Mouse (Mus musculus): ENCODE measurements around the gene Nbr1.

DNA sequence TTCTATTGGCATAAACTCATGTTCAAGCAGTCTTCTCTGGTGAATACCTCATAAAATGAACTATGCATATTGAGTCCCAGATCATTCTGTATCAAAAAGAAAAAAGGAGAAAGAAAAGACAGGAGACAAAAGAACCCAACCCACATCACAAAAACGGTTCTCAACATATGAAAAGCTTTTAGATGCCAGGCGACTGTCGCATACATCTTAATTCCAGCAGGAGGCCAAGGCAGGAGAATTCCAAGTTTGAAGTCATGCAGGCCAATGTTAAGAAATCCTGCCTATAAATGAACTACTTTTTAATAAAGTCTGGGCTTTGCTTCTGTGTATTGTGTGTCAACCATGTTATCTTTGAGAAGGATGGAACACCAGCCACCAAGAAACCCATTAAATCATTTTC is 52.2 kb downstream of the Nbr1 start:
- no peak for TF ChIP-seq CTCF (conservative IDR thresholded peaks at IDR 0.05; ENCODE audit: low read length)
- no peak for TF ChIP-seq NANOG (IDR thresholded peaks at IDR 0.05; ENCODE audit: borderline replicate concordance, low read length)

Measured in E14TG2a.4 (cell line).